Mouse (Mus musculus) hindbrain, embryonic 12.5 days (tissue): Measurements from ENCODE around the gene Clta. TPM values are rescaled to one million over a fixed set of nuclear protein-coding genes. Genes with fewer than 3 reads are reported as not detected.

Experiments used
- ATAC-seq: fragments of 200-750 bp; cut with Nextera tagmentation; 2 replicates; pipeline ENCODE4 v1.8.0; 2017; ENCODE audit warnings: moderate TSS enrichment; ENCODE audit not compliant: low FRiP score
- H3K27ac ChIP-seq: fragments of 300-500 bp; sonication (generic); 2 replicates; pipeline ENCODE4 v1.5.1; 2016; ENCODE audit warnings: mild to moderate bottlenecking
- H3K27me3 ChIP-seq: fragments of 300-500 bp; sonication (generic); 2 replicates; pipeline ENCODE4 v1.6.1; 2016; ENCODE audit warnings: mild to moderate bottlenecking
- H3K36me3 ChIP-seq: fragments of 300-500 bp; sonication (generic); 2 replicates; pipeline ENCODE4 v1.6.1; 2016; ENCODE audit warnings: mild to moderate bottlenecking
- H3K4me1 ChIP-seq: fragments of 300-500 bp; sonication (generic); 2 replicates; pipeline ENCODE4 v1.6.1; 2016
- H3K4me2 ChIP-seq: fragments of 300-500 bp; sonication (generic); replicated peaks from 2 replicates; pipeline ENCODE4 v1.6.1; 2016; ENCODE audit warnings: mild to moderate bottlenecking
- H3K4me3 ChIP-seq: fragments of 300-500 bp; sonication (generic); 2 replicates; pipeline ENCODE4 v1.5.1; 2016; ENCODE audit warnings: mild to moderate bottlenecking
- H3K9ac ChIP-seq: fragments of 300-500 bp; sonication (generic); 2 replicates; pipeline ENCODE4 v1.6.1; 2016; ENCODE audit warnings: mild to moderate bottlenecking, moderate library complexity
- H3K9me3 ChIP-seq: fragments of 300-500 bp; sonication (generic); replicated peaks from 2 replicates; pipeline ENCODE4 v1.6.1; 2016; ENCODE audit warnings: mild to moderate bottlenecking
- WGBS: fragments of 180-500 bp; shearing (Covaris S2); methylation state at CpG from one replicate; pipeline ENCODE4 v1.1.7; 2016; 5-methylcytosine and 5-hydroxymethylcytosine counted together
- polyA plus RNA-seq: library from polyadenylated mRNA; unstranded; fragments of >200 nt; fragmentation: Nextera tagmentation; extraction: Ambion mirVana; gene quantifications from 2 replicates; pipeline ENCODE4 v1.2.1, GENCODE M21; 2016

The Clta gene
- polyA plus RNA-seq, 1 experiment from 2014 or later, result 266 TPM

- Histone ChIP-seq H3K9me3 (no peaks in the 10 kb centered on the region), H3K4me1 (peaks cover 47% of the 10 kb centered on the region), H3K27ac (no peak overlapping the region), H3K4me2 (no peak overlapping the region), H3K9ac (no peak overlapping the region), H3K27me3 (no peaks in the 10 kb centered on the region), H3K4me3 (no peak overlapping the region), H3K36me3 (0 out of 2 replicates have a peak, but pooled peaks cover 4% of the 10 kb centered on the region)
- 81% methylated on average over 20 of the region's 20 CpGs for WGBS
- no peak for ATAC-seq
Measured at GRCm38 (mm10) chr4:43970393-43971330, 33.6 kb upstream of the Clta start.

GRCm38 (mm10) chr4:43971541-43972136, 32.6 kb upstream of the Clta start:
- Histone ChIP-seq H3K27ac (peak overlapping the region; percentile 68; the same call in 1 of the 2 replicates), H3K4me1 (peaks cover 47% of the 10 kb centered on the region), H3K36me3 (peaks cover 4% of the 10 kb centered on the region; the same call in 1 of the 2 replicates), H3K27me3 (no peaks in the 10 kb centered on the region), H3K9me3 (no peaks in the 10 kb centered on the region), H3K4me2 (peak overlapping the region; percentile 27), H3K9ac (no peak overlapping the region), H3K4me3 (no peak overlapping the region)
- WGBS, result 63% methylated on average over 9 of the region's 9 CpGs
- ATAC-seq, result 0 out of 2 replicates have a peak, but pooled peaks have one; percentile 11

- no peak overlapping the region for H3K9ac ChIP-seq
- H3K27me3 ChIP-seq, result no peaks in the 10 kb centered on the region
- 5% methylated on average over 8 of the region's 8 CpGs for WGBS
- peak overlapping the region; percentile 68; the same call in 1 of the 2 replicates for H3K27ac ChIP-seq
- peak; percentile 36; the same call in 1 of the 2 replicates for ATAC-seq
- peaks cover 47% of the 10 kb centered on the region for H3K4me1 ChIP-seq
- no peaks in the 10 kb centered on the region for H3K9me3 ChIP-seq
- peaks cover 5% of the 10 kb centered on the region; the same call in 1 of the 2 replicates for H3K36me3 ChIP-seq
- peak overlapping the region; percentile 27 for H3K4me2 ChIP-seq
- H3K4me3 ChIP-seq, result no peak overlapping the region
Measured at GRCm38 (mm10) chr4:43972137-43972591, 32.1 kb upstream of the Clta start.

GRCm38 (mm10) chr4:43973526-43973981, 30.7 kb upstream of the Clta start:
- Histone ChIP-seq H3K27ac (0 out of 2 replicates have a peak overlapping the region, but pooled peaks have one; percentile 18), H3K9me3 (no peaks in the 10 kb centered on the region), H3K36me3 (peaks cover 9% of the 10 kb centered on the region; the same call in 1 of the 2 replicates), H3K27me3 (no peaks in the 10 kb centered on the region), H3K4me1 (peaks cover 41% of the 10 kb centered on the region), H3K4me3 (no peak overlapping the region), H3K9ac (no peak overlapping the region), H3K4me2 (no peak overlapping the region)
- no peak for ATAC-seq
- 46% methylated on average over 4 of the region's 4 CpGs for WGBS

GRCm38 (mm10) chr4:43974914-43975616, 29.2 kb upstream of the Clta start:
- Histone ChIP-seq H3K27ac (no peak overlapping the region), H3K4me2 (no peak overlapping the region), H3K36me3 (peaks cover 9% of the 10 kb centered on the region; the same call in 1 of the 2 replicates), H3K9ac (no peak overlapping the region), H3K27me3 (no peaks in the 10 kb centered on the region), H3K4me1 (peaks cover 37% of the 10 kb centered on the region), H3K4me3 (no peak overlapping the region), H3K9me3 (no peaks in the 10 kb centered on the region)
- WGBS, result 85% methylated on average over 10 of the region's 10 CpGs
- ATAC-seq, result no peak

GRCm38 (mm10) chr4:43976223-43976740, 28.0 kb upstream of the Clta start:
- no peak overlapping the region for H3K4me2 ChIP-seq
- no peaks in the 10 kb centered on the region for H3K27me3 ChIP-seq
- peaks cover 9% of the 10 kb centered on the region; the same call in 1 of the 2 replicates for H3K36me3 ChIP-seq
- H3K9me3 ChIP-seq, result no peaks in the 10 kb centered on the region
- 85% methylated on average over 6 of the region's 6 CpGs for WGBS
- peaks cover 33% of the 10 kb centered on the region for H3K4me1 ChIP-seq
- no peak overlapping the region for H3K9ac ChIP-seq
- H3K27ac ChIP-seq, result no peak overlapping the region
- no peak overlapping the region for H3K4me3 ChIP-seq
- no peak for ATAC-seq

GRCm38 (mm10) chr4:43978521-43979443, 25.5 kb upstream of the Clta start:
- Histone ChIP-seq H3K27me3 (no peaks in the 10 kb centered on the region), H3K9me3 (no peaks in the 10 kb centered on the region)
- ATAC-seq, result peak; percentile 55

GRCm38 (mm10) chr4:43979746-43980145, 24.5 kb upstream of the Clta start:
- WGBS, result 84% methylated on average over 3 of the region's 3 CpGs
- Histone ChIP-seq H3K36me3 (peaks cover 6% of the 10 kb centered on the region; the same call in 1 of the 2 replicates), H3K9ac (no peak overlapping the region), H3K9me3 (no peaks in the 10 kb centered on the region), H3K4me2 (no peak overlapping the region), H3K4me3 (no peak overlapping the region), H3K27ac (no peak overlapping the region), H3K4me1 (peaks cover 15% of the 10 kb centered on the region), H3K27me3 (no peaks in the 10 kb centered on the region)
- no peak for ATAC-seq

More at GRCm38 (mm10) chr4:43978521-43979443, 25.5 kb upstream of the Clta start:
- H3K27ac ChIP-seq, result peak overlapping the region; percentile 58
- H3K4me2 ChIP-seq, result no peak overlapping the region
- no peak overlapping the region for H3K4me3 ChIP-seq
- H3K36me3 ChIP-seq, result peaks cover 9% of the 10 kb centered on the region; the same call in 1 of the 2 replicates
- WGBS, result 20% methylated on average over 17 of the region's 17 CpGs
- no peak overlapping the region for H3K9ac ChIP-seq
- peaks cover 15% of the 10 kb centered on the region for H3K4me1 ChIP-seq

GRCm38 (mm10) chr4:43980236-43980635, 24.0 kb upstream of the Clta start:
- Histone ChIP-seq H3K9me3 (no peaks in the 10 kb centered on the region), H3K4me2 (no peak overlapping the region), H3K4me1 (peaks cover 15% of the 10 kb centered on the region), H3K36me3 (peaks cover 5% of the 10 kb centered on the region; the same call in 1 of the 2 replicates), H3K27me3 (no peaks in the 10 kb centered on the region), H3K27ac (no peak overlapping the region), H3K4me3 (no peak overlapping the region), H3K9ac (no peak overlapping the region)
- whole genome bisulfite sequencing, result 89% methylated on average over 4 of the region's 4 CpGs
- no peak for ATAC-seq

- H3K27ac ChIP-seq, result no peak overlapping the region
- H3K36me3 ChIP-seq, result peaks cover 5% of the 10 kb centered on the region; the same call in 1 of the 2 replicates
- no peaks in the 10 kb centered on the region for H3K9me3 ChIP-seq
- no peak for ATAC-seq
- peaks cover 15% of the 10 kb centered on the region for H3K4me1 ChIP-seq
- no peak overlapping the region for H3K4me3 ChIP-seq
- no peak overlapping the region for H3K9ac ChIP-seq
- no peaks in the 10 kb centered on the region for H3K27me3 ChIP-seq
- 95% methylated on average over 6 of the region's 6 CpGs for WGBS
- H3K4me2 ChIP-seq, result no peak overlapping the region
Measured at GRCm38 (mm10) chr4:43980846-43981245, 23.4 kb upstream of the Clta start.

- WGBS, result 83% methylated on average over 7 of the region's 7 CpGs
- Histone ChIP-seq H3K27ac (no peak overlapping the region), H3K36me3 (peaks cover 5% of the 10 kb centered on the region; the same call in 1 of the 2 replicates)
Measured at GRCm38 (mm10) chr4:43981251-43981650, 23.0 kb upstream of the Clta start.

More at GRCm38 (mm10) chr4:43981251-43981650, 23.0 kb upstream of the Clta start:
- H3K9me3 ChIP-seq, result no peaks in the 10 kb centered on the region
- no peak overlapping the region for H3K9ac ChIP-seq
- no peak for ATAC-seq
- no peak overlapping the region for H3K4me3 ChIP-seq
- H3K27me3 ChIP-seq, result no peaks in the 10 kb centered on the region
- H3K4me1 ChIP-seq, result peaks cover 15% of the 10 kb centered on the region
- H3K4me2 ChIP-seq, result no peak overlapping the region
